Mouse (Mus musculus) layer of hippocampus, adult 6 months (tissue): ENCODE data around the gene Eif3f. TPM values are rescaled to one million over a fixed set of nuclear protein-coding genes. Genes with fewer than 3 reads are reported as not detected.

Source experiments
- long read RNA-seq, 2 experiments: library from polyadenylated mRNA; unstranded; transcript quantifications; one replicate each; pipeline ENCODE4 v2.0.0; 2019 to 2020
- polyA plus RNA-seq: library from polyadenylated mRNA; unstranded; fragments of <200 nt; fragmentation: Nextera tagmentation; gene quantifications from 2 replicates; pipeline ENCODE4 v1.2.3, GENCODE M21; 2021

Gene Eif3f
- polyA plus RNA-seq = 161 and 196 TPM in 2 replicates
- long read RNA-seq, experiment 1, transcript Eif3f-201 (8 exons, 2,514 nt) = major isoform, 501 of 538 reads
- long read RNA-seq, experiment 1, partial matches to known transcripts = 28 of 538 reads
- long read RNA-seq, experiment 1, other reads (novel, unspliced or antisense) = 9 of 538 reads
- long read RNA-seq, experiment 2, transcript Eif3f-201 (8 exons, 2,514 nt) = major isoform, 787 of 798 reads
- long read RNA-seq, experiment 2, partial matches to known transcripts = 4 of 798 reads
- long read RNA-seq, experiment 2, other reads (novel, unspliced or antisense) = 7 of 798 reads

DNA sequence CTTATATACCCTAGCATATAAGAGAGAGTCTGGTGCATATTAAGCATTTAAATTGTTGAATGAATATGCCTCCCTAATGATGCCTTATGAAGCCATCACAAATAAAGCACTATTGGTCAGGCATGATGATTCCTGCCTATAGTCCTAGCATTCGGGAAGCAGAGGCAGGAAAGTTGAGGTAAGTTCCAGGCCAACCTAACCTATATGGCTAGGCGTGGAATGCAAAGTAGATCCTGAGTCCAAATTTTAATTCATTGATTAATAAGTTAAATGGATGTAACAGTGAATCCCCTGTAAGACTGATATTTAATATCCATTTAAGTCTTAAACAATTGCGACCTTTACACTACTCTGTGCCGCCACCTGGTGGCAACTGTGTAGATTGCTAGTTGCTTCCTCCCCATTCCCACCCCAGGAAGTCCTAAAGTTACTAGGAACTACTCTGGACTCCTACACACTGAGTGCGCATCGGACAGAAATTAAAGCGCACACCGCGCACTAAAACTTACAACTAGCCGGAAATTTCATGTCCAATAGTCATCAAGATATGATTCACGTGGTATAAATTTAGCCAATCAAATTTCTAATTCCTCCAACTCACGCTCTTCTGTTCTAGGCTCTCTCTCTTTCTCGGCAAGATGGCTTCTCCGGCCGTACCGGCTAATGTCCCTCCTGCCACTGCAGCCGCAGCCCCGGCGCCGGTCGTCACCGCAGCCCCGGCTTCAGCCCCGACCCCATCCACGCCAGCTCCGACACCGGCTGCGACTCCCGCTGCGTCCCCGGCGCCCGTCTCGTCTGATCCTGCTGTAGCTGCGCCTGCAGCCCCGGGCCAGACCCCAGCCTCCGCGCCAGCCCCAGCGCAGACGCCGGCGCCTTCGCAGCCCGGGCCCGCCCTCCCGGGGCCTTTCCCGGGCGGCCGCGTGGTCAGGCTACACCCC lies at the start of gene Eif3f:
Gene Eif3f, plus strand, starts transcription at position 624 of the 938 bp plus-strand sequence.

DNA sequence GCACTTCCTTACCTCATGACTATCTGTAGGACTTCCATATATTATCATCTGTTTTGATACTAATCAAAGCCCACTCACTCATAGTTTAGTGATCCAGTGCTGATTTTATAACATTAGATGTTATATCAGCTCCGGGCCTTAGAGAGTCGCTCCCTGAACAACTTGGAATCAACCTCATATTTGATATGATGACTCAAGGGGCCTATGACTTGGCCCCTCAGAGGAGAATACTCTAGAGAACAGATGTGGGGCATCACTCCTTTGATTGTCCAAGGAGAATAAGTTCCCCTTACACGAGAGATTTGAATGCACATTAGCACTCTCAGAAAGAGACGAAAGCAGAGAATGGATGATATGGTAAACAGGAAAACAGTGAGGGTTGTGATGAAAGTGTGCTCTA lies 49.3 kb upstream of the Eif3f start, which contains the start of gene Olfr518:
Gene Olfr518, minus strand, starts transcription at position 101 of the 400 bp plus-strand sequence.

DNA sequence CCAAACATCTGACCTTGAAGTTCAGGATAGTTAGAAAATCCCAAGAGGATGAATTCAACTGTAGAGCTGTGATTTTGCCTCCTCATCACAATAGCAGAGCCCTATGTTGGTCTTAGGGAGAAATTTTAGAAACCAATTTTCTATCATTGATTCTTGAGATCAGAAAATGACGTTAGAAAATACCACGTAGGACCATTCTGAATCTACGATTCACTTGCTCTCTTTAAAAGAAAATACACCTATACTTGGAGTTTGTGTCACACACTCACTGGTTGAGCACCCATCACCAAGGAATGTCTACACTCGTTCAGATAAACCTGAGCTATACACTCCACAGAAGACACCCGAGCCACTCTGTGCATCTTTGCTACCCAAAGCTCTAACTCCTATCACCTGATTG lies 39.9 kb upstream of the Eif3f start, which contains the start of gene Olfr519:
Gene Olfr519, minus strand, starts transcription at position 101 of the 400 bp plus-strand sequence.

DNA sequence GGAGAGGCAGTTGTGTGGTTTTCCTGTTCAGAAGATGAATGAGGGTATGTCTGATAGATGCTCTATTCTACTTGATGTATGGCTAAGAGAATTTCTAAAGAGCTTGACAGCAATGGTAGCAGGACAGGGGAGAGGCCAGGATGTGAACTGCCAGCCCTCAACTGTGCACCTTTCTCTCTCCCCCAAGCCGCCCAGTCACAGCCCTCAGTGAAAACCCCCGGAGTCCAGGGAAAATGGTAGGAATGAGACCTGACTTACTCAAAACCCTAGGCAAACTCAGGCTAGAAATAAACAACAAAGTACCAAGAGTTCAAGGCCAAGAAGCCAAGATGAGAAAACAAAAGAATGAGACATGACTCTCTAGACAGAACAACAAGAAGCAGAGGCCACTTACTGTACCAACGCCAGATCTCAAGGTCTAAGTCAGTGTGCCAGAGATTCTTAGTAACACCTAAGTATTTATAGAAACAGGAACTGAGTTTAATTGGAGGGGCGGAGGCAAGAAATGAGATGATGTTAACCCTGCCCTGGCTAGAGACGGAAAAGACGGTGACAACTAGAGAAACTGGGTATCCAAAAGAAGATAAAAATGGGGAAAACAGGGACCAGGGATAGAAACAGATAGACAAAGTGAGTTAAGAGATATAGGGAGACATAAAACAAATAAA lies 4.4 kb upstream of the Eif3f start, which contains the start of gene Nlrp10:
Gene Nlrp10, minus strand, starts transcription at position 453 of the 668 bp plus-strand sequence.

DNA sequence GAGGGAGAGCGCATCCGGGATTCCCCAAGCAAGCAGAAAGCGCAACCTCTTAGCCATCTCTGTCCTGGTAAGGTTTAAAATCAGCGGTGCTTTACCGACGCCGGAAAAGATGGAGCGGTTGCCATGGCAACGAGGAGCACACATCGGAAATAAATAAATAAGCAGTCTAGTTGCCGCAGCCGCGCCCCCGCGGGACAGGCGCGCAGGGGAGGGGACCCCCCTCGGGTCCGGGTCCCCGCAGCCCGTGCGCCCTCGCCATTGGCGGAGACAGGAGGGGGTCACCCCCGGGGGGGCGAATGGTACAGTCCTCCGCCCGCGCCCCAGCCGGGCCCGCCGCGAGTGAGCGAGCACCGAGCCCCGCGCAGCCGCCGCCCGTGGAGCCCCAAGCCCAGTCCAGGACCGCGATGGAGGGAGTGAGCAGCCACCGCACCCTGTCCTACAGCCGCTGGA lies 16.1 kb downstream of the Eif3f start, which contains the start of gene Tub:
Gene Tub, plus strand, starts transcription at position 27 of the 450 bp plus-strand sequence.

Other genes with a start within 250 kb of the Eif3f start
- not detected in 2 replicates for gene Olfr512, start 221.1 kb upstream of the Eif3f start, polyA plus RNA-seq
- not detected in 2 replicates for gene Olfr513, start 183.4 kb upstream of the Eif3f start, polyA plus RNA-seq
- not detected in 2 replicates for gene Olfr514, start 108.4 kb upstream of the Eif3f start, polyA plus RNA-seq
- not detected in 2 replicates for gene Olfr516, start 83.9 kb upstream of the Eif3f start, polyA plus RNA-seq
- gene Olfr517, start 62.0 kb upstream of the Eif3f start, polyA plus RNA-seq = not detected in 2 replicates
- gene Olfr518, start 49.4 kb upstream of the Eif3f start, polyA plus RNA-seq = not detected in 2 replicates
- not detected in 2 replicates for gene Olfr519, start 40.0 kb upstream of the Eif3f start, polyA plus RNA-seq
- 0.05 TPM in 1 of 2 replicates, not detected in the other for gene Nlrp10, start 4.2 kb upstream of the Eif3f start, polyA plus RNA-seq
- 12.9 and 13.1 TPM in 2 replicates for gene Tub, start 15.9 kb downstream of the Eif3f start, polyA plus RNA-seq
- 40.9 and 49.1 TPM in 2 replicates for gene Ric3, start 148.9 kb downstream of the Eif3f start, polyA plus RNA-seq
- 155 and 186 TPM in 2 replicates for gene Lmo1, start 240.8 kb downstream of the Eif3f start, polyA plus RNA-seq